Mouse (Mus musculus) spleen, postnatal 36 days (tissue): ENCODE data around the gene Disp2.

Experiments used
- DNase-seq, 2 experiments: peaks; one replicate each; pipeline ENCODE4 v3.0.0; 2022; ENCODE audit warnings: low spot score in 2 of 2, mixed read lengths in 1 of 2

The Disp2 gene

DNA sequence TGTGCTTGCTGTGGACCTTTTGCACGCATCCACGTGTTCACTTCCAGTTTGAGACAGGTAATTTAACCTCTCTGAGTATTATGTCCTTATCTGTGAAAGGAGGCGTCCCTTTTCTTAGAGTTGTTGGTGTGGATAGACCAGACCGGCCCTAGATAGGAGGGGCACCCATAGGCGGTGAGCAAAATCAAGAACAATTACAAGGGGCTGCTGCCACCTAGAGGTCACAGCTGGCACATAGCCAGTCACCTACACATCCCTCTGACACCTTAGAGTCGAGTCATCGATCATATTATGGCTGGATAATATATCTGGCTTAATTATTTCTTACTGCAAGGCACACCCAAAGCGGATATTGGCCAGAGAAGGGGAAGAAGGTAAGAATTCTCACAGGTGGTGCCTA, 19.7 kb upstream of the Disp2 start:
- DNase-seq = peak; percentile 76 to 80

DNA sequence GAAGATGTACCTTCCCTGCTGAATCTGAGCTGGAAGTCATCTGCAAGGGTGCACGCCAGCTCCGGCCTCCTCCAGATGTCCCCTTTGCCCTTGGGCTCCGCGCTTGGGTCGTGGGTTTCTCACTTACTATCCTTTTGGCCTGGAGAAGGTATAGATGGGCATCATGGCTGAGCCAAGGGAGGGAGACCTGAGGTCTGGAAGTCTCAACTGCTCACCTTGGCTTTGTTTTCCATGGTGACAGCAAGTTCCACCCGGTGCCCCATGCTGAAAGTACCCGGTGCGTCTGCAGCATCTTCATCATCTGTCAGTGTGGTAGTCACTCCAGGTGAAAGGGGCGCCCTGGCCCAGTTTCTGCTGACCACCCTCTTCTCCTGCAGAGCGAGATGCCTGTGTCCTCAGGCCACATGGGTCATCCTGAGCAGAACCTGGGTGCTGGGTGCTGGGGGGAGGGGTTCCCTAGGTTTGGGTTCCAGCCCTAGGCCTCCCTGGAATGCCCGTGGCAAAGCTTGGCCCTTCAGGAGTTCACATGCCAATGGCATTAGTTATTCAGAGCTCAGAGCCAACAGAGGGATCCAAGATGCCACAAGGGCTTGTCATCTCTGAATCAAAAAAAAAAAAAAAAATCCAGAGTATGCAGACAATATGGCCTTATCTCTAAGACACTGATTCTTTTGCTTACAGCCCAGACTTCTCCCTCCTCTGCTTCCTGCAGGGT, 19.1 kb upstream of the Disp2 start:
- no peak for DNase-seq

DNA sequence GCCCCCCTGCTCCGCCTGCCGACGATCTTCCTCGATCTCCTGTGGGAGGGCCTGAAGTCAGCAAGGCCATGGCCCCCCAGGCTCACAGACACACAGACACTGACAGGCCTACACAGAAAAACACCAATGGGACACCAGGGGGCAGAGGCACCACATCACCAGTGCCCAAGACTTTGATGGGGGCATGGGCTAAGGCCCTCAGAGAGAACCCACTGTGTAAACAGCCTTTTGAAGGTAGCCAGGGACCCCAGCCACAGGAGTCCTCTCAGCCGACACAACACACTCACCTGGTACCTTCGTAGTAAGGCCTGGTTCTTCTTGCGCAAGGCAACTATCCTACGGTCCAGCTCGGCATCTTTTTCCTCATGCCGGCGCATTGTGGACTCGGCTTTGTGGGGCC, 18.2 kb upstream of the Disp2 start:
- no peak for DNase-seq

DNA sequence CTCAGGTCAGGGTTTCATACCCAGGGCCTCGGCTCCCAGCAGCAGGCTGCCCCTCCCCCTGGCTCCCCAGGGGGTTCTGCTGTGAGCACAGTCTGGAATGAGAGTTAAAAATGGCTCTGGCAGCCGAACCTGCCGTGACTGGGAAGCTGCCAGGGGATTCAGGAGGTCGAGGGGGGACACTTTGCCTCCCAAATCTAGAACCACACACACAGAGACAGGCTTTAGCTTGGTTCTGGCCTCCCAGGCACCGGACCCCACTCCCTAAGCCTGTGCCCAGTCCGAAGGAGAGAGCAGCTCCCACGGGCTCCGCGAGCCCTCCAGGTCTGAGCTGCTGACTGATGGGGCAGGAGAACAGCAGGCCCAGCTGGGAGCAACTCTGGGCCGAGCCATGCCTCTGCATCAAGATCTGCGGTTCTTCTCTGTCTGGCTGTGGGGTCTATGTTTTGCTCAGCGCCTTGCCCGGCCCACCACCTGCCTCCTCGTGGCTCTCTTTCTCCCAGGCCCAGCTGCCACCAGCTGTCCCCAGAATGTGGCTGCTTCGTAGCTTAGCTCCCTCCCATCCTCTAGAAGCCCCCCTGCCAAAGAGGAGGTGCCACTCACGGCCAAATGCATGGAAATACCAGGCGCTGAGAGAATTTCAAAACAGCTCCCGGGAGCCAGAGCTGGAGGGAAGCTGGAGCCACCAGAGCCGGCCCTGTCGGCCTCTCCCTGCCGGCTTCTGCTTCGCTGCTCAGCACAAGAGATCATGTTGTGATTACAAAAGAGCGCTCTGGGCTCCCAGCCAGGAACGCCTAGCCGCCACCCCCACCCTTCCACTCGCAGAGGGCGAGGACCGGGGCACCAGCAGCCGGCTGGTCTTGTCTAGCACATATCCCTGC, 17.4 kb upstream of the Disp2 start, which contains the start of gene Ccdc9b:
Gene Ccdc9b, minus strand, starts transcription at position 756 of the 878 bp plus-strand sequence.
- peak; percentile 67 to 70 for DNase-seq

DNA sequence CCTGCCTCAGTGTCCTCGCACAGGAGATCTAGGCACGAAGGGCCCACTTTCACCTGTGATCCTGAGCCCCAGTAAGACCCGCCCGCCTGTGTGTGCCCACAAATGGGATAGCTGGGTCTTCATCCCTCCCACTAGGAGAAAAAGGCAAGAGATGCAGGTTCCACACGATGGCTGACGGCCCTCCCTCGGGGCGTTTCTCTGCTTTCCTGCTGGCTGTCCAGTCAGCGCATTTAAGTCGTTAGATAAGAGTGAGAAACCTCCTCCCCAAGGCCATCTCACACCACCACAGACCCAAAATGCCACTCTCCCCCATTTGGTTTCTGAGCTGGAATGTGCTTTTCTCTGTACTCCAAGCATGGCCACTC, 16.8 kb upstream of the Disp2 start:
- DNase-seq = no peak

DNA sequence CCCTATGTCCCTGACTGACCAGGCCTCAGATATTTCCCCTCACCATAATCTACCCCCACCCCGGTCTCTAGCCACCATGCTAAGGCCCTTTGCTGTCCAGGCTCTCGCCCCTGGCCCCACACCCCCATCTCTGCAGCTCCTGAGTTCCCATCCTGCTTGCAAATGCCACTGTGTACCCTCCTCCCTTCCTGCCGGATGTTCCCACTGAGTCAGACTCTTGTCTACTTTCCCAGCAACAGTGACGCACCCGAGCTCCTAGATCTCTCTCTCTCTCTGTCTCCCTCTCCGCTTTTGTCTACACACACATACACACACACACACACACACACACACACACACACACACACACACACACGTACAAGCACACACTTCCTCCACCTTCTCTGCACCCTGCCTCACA, 16.1 kb upstream of the Disp2 start:
- DNase-seq = no peak

DNA sequence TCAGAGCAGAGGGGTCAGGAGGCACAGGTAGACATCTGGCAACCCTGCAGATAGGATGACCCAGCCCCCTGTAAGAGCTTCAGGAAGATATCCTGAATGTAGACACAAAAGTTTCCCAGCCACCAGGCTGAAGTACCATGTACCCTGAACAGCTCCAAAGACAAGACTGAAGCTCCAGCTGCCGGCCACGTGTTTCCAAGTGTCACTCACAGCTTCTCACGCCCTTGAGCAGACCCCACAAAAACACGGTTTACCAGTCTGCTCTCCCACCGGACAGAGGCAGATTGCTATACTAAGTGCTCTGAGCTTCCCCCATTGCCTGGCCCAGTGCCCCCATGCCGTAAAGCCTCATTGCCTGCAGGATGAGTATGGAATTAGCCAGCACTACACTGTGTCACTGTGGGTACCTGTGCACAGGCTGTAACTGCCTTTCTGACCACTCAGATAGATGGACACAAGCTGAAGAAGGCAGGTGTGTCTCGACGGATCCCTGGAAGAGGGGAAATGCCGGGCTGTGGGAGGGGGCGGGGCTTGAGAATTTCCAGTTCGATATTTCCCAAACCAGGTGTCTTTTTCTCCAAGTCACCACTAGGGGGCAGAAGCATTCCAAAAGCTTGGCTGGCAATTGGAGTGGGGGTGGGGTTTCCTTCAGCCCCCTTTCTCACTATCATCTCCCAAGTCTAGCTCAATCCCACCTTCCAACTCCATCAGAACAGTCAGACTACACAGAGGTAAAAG, 15.3 kb upstream of the Disp2 start:
- peak in 1 of 2 experiments; percentile 39 for DNase-seq

DNA sequence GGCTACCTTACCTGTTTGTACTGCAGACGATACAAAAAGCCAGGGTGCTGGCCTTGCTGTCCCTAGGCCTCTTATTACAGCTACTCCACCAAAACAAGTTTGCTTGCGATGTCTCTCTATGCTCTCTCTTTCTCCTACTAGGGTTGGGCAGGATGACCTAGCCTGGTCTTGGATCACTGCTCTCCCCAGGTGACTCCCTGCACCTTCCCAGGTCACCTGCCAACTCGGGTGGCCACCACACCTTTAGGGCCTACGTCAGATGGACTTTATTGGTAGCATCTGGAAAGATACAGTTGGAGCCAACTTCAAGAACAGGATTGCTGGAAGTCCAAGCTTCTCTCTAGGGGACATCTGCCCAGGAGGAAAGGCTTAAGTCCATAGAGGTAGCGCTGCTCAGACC, 14.6 kb upstream of the Disp2 start:
- no peak for DNase-seq

DNA sequence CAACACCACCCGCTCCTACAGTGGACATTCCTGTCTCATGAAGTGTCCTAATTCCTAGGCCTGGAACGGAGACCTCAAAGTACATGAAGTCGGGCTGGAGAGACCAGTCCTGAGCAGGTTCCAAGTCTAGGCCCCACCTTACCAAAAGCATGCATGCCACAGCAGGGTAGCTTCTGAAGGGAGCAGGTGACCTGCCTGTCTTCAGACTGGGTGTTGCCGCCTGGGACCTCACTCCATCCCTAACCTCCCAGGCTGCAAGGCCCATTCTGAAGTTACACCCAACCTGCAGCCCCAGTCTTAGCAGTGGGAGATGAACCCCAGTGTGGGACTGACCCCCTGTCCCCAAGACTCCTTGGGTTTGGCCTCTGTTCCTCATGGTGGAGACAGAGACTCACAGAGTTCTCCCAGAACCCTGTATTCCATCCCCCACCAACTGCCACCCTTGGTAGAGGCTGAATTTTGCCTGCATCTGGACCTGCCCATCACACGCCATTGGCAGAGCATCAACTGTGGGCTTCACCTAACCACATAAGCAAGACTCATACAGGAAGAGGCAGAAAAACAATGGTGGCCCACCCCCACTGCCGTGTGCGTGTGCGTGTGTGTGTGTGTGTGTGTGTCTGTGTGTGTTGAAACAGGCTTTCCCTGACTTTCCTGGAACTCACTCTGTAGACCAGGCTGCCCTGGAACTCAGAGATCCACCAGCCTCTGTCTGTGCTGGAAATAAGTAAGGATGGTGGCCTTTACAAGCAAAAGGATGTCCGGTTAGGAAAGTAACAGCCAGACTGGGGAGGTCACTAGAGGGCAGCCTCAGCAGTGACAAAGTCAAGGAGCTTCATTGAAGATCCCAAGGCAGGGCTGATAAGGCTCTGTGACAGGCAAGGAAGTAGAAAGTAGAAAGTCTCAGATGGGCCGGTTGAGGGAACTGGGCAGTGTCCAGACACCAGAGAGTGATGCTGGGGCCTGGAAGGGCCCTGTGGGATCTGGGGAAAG, 13.2 kb upstream of the Disp2 start:
- DNase-seq = no peak

DNA sequence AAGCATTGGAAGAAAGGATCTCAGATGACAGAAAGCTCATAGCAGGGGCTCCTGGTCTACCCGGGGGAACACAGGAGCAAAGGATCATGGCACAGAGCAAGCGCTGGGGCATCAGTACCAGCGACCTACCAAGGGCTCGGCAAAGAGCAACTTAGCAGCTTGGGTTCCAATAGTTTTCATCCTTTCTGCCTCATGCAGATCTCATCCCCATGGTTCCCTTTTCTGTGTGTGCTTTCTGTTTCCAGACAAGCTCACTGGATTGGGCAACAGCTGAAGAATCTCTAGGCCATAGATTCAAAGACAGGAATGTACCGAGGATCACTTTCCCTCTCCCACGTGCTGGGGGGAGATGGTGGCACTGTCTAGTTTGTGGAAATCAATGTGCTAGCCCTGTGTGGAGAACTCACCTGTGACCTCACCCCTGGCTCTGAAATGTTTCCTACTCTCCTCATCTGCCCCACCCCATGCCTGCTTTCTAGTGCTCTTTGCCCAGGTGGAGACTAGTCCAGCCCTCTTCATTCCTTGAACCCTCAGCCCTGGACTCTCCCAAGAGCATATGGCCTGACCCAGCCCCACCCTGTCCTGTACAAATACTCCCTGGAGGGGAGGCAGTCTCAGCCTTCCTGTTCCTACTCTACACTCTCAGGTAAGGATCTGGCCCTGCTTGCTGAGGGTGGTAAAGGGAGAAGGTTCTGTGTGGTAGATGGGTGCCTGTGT, 7.2 kb upstream of the Disp2 start, which contains the start of gene Phgr1:
Gene Phgr1, plus strand, starts transcription at position 612 of the 717 bp plus-strand sequence.
- DNase-seq = no peak

DNA sequence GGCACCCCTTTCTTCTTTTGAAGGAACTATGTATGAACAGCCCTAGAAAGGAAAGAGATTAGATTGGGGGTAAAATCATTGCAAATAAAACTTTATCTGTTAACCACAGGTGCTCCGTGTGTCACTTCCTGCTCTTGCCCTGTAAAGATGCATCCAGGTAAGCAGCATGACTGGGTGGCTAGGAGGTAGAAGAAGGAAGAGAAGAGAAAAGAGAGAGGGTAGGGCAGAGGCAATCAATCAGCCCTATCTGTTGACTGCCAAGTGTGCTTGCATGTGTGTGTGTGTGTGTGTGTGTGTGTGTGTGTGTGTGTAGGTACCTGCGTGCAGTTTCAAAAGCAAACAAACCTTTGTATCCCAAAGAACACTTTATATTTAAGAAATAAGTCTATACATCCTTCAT, 5.0 kb upstream of the Disp2 start:
- DNase-seq = no peak

DNA sequence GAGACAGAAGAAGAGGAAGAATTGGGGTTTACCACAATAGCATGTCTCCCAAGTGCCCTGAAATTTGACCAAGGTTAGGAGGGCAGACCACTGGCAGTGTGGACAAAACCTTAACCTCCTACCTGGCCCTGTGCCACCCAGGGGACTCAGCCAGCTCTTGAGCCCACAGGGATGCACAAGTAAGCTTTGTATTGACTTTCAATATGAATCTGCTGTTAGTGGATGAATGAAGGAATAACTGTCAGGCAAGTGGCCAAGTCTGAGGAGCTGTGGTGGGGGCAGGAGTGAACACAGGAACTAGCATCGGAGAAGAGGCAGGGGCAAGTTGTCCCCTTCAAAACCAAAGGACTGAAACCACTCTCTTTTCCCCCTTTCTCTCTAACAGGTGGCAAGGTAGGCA, 4.1 kb upstream of the Disp2 start:
- DNase-seq = no peak

DNA sequence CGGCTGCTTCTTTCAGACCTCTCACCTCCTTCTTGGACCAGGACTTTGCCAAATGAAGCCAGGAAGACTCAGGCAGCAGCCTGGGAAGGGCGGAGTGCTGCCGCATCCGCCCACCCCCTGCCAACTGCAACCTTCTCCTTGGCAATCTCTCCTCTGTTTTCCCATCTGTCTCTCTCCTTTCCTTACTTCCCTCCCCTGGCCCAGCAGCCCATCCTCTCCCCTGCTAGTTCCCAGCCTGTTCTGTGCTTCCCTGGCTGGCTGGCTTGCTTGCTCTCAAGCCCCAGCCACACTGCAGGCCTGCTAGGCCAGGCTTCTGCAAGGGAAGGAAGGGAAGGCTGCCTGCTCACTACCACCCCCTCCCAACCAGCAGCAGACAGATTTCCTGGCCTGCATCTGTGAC, 3.7 kb upstream of the Disp2 start:
- DNase-seq = no peak

DNA sequence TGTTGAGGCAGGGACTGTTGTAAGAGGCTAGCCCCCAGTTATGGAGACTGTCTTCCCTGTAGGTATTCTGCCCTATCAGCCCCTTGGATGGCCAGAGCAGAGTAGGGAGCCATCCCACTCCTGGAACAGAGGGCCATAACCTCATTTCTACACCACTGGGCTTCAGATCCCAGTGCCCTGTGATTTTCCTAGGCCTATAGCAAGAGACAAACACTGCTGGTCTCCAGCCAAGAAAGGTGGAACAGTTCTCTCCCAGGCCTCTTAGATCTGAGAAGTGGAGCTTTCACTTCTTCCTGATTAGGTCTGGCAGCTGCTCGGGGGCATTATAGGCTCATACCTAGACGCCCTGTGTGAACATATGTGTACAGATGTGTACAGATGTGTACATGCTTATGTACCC, 3.2 kb upstream of the Disp2 start:
- no peak for DNase-seq

DNA sequence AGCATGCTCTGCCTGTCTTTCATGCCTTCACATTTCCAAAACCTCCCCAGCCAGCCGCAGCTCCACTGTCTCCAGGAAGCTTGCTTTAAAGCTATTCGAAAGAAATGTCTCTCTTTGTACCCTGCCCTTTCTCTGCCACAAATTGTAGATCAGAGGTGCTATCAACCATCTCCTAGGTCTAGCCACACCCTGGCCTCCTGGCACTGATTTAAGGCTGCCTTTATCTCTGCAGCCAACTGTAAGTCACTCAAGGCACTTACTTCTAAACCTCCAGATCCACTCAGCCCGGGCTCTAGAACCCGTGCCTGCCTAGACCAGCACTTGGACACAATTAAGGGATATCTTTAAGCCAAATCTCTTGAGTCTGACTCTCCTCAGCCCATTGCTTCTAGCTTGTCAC, 1.1 kb upstream of the Disp2 start:
- DNase-seq = no peak

DNA sequence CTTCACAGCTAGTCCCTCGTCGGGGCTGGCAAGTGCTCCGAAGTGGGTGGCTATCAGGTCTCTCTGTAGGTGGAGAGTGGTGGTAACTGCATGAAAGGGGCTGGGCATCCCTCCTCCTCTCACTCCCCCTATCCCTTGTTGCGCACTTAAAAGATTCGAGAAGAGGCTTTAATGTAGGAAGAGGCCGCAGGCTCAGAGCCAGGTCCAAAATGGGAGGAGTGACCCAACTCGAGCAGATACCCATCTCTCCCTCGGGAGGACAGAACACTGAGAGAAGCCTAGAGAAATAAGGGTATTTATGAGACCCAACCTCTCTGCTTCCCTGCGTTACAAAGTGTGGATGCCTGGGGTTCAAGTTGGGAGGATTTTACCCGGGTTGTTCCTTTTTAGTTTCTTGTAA, 454 bp upstream of the Disp2 start:
- no peak for DNase-seq

DNA sequence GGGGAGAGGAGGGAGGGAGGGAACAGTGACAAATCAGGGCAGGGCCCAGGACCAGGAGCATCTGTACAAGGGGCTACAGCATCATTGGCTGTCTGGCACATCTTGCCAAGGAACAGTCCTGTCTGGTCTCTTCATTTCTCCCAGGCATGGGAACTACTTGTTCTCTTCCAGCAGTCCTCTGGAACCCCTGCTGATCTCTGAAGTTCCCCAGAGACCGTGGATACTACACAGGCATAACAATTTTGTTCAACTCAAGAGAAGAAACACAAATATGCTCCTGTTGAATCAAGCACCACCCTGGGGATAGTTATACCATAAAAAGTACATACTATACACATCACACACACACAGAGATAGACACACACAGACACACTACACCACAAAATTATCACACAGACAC, 1.6 kb downstream of the Disp2 start:
- DNase-seq = no peak

DNA sequence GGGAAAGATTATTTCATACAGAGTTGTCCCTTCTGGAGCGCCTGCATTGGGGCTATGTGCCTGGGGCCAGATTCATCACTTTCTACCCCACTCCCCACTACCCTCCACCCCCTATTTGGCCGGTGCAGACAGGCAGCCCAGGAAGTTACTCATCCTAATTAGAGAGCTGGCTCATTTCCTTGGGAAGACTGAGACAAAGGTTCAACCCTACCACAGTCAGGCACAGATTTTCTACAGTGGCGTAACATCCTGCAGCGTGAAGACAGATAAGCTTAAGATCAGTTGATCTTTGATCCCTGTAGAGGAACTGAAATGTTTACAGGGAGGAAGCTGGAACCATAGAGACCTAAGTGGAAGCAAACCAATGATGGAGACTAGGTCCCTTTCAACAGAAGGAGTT, 2.8 kb downstream of the Disp2 start:
- DNase-seq = no peak

DNA sequence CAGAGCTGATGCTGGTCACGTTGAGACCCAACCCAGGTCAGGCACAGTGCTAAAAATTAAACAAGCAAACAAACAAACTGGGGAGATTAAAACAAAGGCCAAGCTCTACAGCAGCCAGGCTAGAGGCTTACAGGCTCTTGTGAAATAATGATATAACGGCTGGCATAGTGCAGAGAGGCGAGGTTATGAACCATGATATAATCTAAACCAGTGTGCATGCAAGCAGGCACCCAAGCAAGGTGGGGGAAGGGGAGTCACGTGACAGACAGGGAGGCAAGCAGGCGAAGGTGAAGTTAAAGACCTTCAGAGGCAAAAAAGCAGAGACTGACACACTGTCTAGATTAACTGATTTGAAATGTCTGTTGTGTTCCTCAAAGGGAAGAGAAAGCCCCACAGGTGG, 3.6 kb downstream of the Disp2 start:
- DNase-seq = no peak

DNA sequence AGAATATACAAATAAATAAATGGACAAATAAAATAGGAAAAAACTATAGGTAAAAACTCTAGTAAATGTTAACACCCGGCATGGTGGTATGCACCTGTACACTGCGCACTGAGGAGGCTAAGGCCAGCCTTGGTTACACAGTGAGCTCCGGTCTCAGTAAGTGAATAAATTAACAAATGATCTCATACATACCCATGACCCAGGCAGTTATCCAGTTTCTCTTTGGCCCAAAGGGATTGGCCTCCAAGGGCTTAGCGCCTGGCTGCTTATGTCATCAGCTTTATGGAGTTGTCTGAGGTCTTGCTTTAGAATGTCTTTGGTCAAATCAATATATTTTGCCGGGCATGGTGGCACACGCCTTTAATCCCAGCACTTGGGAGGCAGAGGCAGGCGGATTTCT, 4.1 kb downstream of the Disp2 start:
- DNase-seq = no peak

DNA sequence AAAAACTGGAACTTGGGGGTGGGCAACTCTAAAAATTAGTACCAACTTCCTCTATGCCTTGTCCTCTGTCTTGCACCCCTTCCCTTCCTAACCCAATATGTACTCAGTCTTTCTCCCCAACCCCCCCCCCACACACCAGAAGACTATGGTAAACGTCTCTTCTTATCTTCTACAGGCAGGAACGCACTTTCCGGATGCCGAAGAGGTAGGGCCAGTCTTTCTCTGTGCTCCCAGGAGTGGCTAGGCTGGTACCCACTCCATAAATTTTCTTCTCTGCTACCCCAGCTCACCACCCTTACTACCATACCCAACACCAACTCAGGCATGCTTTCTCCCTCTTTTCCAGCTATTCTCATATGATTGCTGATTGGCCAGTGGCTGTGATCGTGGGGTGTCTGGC, 7.0 kb downstream of the Disp2 start:
- no peak for DNase-seq
